Mouse (Mus musculus): Measurements from ENCODE around the gene Slc17a7. TPM values are rescaled to one million over a fixed set of nuclear protein-coding genes. Genes with fewer than 3 reads are reported as not detected.

Gene Slc17a7
- polyA plus RNA-seq, 1 experiment from 2014 or later: 0.15 TPM

GRCm38 (mm10) chr7:45198435-45198834 is 34.7 kb downstream of the Slc17a7 start:
- ATAC-seq: peak; percentile 57
- Histone ChIP-seq H3K4me1 (replicated peaks) (no peaks in the 10 kb centered on the region), H3K27ac (no peak overlapping the region), H3K27me3 (replicated peaks) (peaks cover 8% of the 10 kb centered on the region; the same call in 1 of the 2 replicates), H3K4me3 (replicated peaks) (no peak overlapping the region), H3K9ac (no peak overlapping the region), H3K4me2 (replicated peaks) (no peak overlapping the region), H3K36me3 (no peaks in the 10 kb centered on the region), H3K9me3 (no peaks in the 10 kb centered on the region)
- 17% methylated on average over 5 of the region's 5 CpGs for WGBS

GRCm38 (mm10) chr7:45198961-45199360 is 35.2 kb downstream of the Slc17a7 start:
- ATAC-seq: no peak
- WGBS: 81% methylated on average over 11 of the region's 11 CpGs
- Histone ChIP-seq H3K27ac (no peak overlapping the region), H3K9me3 (no peaks in the 10 kb centered on the region), H3K4me3 (replicated peaks) (no peak overlapping the region), H3K4me1 (replicated peaks) (no peaks in the 10 kb centered on the region), H3K27me3 (replicated peaks) (peaks cover 8% of the 10 kb centered on the region; the same call in 1 of the 2 replicates), H3K4me2 (replicated peaks) (no peak overlapping the region), H3K36me3 (no peaks in the 10 kb centered on the region), H3K9ac (no peak overlapping the region)

- Histone ChIP-seq H3K9me3 (no peaks in the 10 kb centered on the region), H3K36me3 (no peaks in the 10 kb centered on the region), H3K27ac (no peak overlapping the region), H3K4me1 (replicated peaks) (no peaks in the 10 kb centered on the region), H3K9ac (no peak overlapping the region), H3K4me2 (replicated peaks) (no peak overlapping the region), H3K27me3 (replicated peaks) (0 out of 2 replicates have a peak, but pooled peaks cover 6% of the 10 kb centered on the region), H3K4me3 (replicated peaks) (no peak overlapping the region)
- WGBS: 34% methylated on average over 10 of the region's 10 CpGs
- ATAC-seq: no peak
These were observed 38.9 kb downstream of the Slc17a7 start for GRCm38 (mm10) chr7:45202654-45203053.

- Histone ChIP-seq H3K4me1 (replicated peaks) (no peaks in the 10 kb centered on the region), H3K9me3 (no peaks in the 10 kb centered on the region), H3K4me2 (replicated peaks) (peak within 1 kb of the TSS; percentile 68), H3K9ac (peak within 1 kb of the TSS; percentile 28), H3K36me3 (no peaks in the 10 kb centered on the region), H3K27me3 (replicated peaks) (0 out of 2 replicates have a peak, but pooled peaks cover 6% of the 10 kb centered on the region), H3K4me3 (replicated peaks) (peak within 1 kb of the TSS; percentile 43), H3K27ac (no peak within 1 kb of the TSS)
- ATAC-seq: peak; percentile 95
- 8% methylated on average over 44 of the region's 44 CpGs for WGBS
These were observed 40.8 kb downstream of the Slc17a7 start, which contains the start of gene Ccdc155 for GRCm38 (mm10) chr7:45204380-45205143. TSS of gene Ccdc155 (minus strand) at chr7:45204892.

DNA sequence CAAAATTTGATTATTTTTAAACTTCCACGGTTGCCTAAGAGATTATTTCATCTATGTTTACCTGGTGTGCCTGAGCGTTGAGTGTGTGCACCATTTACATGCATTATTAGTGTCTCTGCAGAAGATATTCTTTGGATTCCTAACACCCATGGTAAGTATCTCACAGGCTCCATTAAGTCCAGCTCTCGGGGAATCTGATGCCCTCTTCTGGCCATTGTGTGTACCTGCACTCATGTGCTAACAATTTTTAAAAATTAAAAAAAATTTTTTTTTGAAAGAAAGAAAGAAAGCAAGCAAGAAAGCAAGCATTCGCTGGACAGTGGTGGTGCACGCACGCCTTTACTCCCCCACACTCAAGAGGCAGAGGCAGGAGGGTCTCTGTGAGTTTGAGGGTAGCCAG is 44.5 kb downstream of the Slc17a7 start:
- no peak for ATAC-seq
- Histone ChIP-seq H3K27ac (no peak overlapping the region), H3K27me3 (replicated peaks) (peaks cover 10% of the 10 kb centered on the region), H3K4me2 (replicated peaks) (no peak overlapping the region), H3K4me1 (replicated peaks) (peaks cover 6% of the 10 kb centered on the region; the same call in 1 of the 2 replicates), H3K9me3 (no peaks in the 10 kb centered on the region), H3K4me3 (replicated peaks) (no peak overlapping the region), H3K9ac (no peak overlapping the region), H3K36me3 (no peaks in the 10 kb centered on the region)
- 76% methylated on average over 6 of the region's 6 CpGs for WGBS

- no peak overlapping the region for H3K4me3 ChIP-seq (replicated peaks)
- no peaks in the 10 kb centered on the region for H3K9me3 ChIP-seq
- peaks cover 6% of the 10 kb centered on the region; the same call in 1 of the 2 replicates for H3K4me1 ChIP-seq (replicated peaks)
- no peaks in the 10 kb centered on the region for H3K36me3 ChIP-seq
- ATAC-seq: no peak
- H3K27ac ChIP-seq: no peak overlapping the region
- H3K4me2 ChIP-seq (replicated peaks): no peak overlapping the region
- H3K9ac ChIP-seq: no peak overlapping the region
- WGBS: 58% methylated on average over 10 of the region's 10 CpGs
- peaks cover 10% of the 10 kb centered on the region for H3K27me3 ChIP-seq (replicated peaks)
These were observed 47.3 kb downstream of the Slc17a7 start for GRCm38 (mm10) chr7:45211070-45211469.

DNA sequence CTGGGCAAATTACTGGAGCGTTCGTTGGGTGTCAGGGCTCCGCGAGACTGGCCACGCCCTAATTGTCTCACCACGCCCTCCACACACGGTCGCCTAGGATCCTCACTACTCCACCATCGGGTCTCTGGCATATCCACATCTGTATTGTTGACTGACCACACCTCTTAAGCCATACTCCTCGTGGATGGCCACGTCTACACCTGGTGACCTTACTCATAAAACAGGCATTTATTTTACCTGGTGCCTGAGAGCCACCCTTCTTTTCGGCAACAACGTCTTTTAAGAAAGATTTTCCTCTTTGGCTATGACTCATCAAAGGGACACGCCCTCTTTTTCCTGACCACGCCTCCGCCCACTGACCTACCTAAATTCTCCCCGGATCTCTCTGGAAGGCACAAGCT is 48.1 kb downstream of the Slc17a7 start, which contains the start of gene Dkkl1:
Dkkl1 (minus strand) TSS at position 297 of the 401 bp plus-strand sequence.
- Histone ChIP-seq H3K4me1 (replicated peaks) (peaks cover 6% of the 10 kb centered on the region), H3K4me2 (replicated peaks) (peak within 1 kb of the TSS; percentile 41), H3K9ac (no peak within 1 kb of the TSS), H3K9me3 (no peaks in the 10 kb centered on the region), H3K36me3 (no peaks in the 10 kb centered on the region), H3K27ac (no peak within 1 kb of the TSS), H3K27me3 (replicated peaks) (peaks cover 10% of the 10 kb centered on the region), H3K4me3 (replicated peaks) (no peak within 1 kb of the TSS; the same call in 1 of the 2 replicates)
- ATAC-seq: no peak
- WGBS: 4% methylated on average over 17 of the region's 17 CpGs

- no peaks in the 10 kb centered on the region for H3K36me3 ChIP-seq
- no peak for ATAC-seq
- no peak overlapping the region for H3K4me2 ChIP-seq (replicated peaks)
- H3K4me1 ChIP-seq (replicated peaks): peaks cover 11% of the 10 kb centered on the region
- no peak overlapping the region for H3K27ac ChIP-seq
- H3K27me3 ChIP-seq (replicated peaks): peaks cover 10% of the 10 kb centered on the region
- H3K9me3 ChIP-seq: no peaks in the 10 kb centered on the region
- H3K9ac ChIP-seq: no peak overlapping the region
- H3K4me3 ChIP-seq (replicated peaks): no peak overlapping the region
- 74% methylated on average over 7 of the region's 7 CpGs for WGBS
These were observed 48.6 kb downstream of the Slc17a7 start for GRCm38 (mm10) chr7:45212356-45212755.

DNA sequence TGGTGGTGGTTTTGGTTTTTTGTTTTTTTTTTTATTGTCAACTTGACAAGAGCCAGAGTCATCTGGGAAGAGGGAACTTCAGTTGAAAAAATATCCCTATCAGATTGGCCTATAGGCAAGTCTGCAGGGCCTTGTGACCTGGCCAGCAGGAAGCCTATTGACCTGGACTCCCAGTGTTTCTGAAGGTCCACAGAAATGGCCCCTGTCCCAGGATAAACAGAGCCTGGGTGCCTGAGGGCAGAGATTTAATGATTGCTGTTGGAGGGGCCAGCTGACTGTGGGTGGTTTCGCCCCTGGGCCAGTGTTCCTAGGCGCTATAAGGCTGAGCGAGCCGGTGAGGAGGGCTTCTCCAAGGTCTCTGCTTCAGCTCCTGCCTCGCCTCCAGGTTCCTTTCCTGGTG is 50.0 kb downstream of the Slc17a7 start:
- no peaks in the 10 kb centered on the region for H3K36me3 ChIP-seq
- 67% methylated on average over 5 of the region's 5 CpGs for WGBS
- ATAC-seq: no peak

GRCm38 (mm10) chr7:45215673-45216441 is 52.1 kb downstream of the Slc17a7 start, which contains the start of gene Tead2:
TSS of gene Tead2 (plus strand) at chr7:45215753.
- H3K9ac ChIP-seq: peak within 1 kb of the TSS; percentile 94
- ATAC-seq: peak; percentile 67
- no peaks in the 10 kb centered on the region for H3K9me3 ChIP-seq
- H3K27me3 ChIP-seq (replicated peaks): peaks cover 10% of the 10 kb centered on the region
- peak within 1 kb of the TSS; percentile 89 for H3K27ac ChIP-seq
- H3K4me3 ChIP-seq (replicated peaks): peak within 1 kb of the TSS; percentile 73
- peaks cover 22% of the 10 kb centered on the region for H3K4me1 ChIP-seq (replicated peaks)
- peak within 1 kb of the TSS; percentile 84 for H3K4me2 ChIP-seq (replicated peaks)
- 1% methylated on average over 54 of the region's 55 CpGs for WGBS
- H3K36me3 ChIP-seq: peaks cover 10% of the 10 kb centered on the region; the same call in 1 of the 2 replicates

More for the DNA sequence above, 50.0 kb downstream of the Slc17a7 start:
- Histone ChIP-seq H3K4me2 (replicated peaks) (no peak overlapping the region), H3K27ac (no peak overlapping the region), H3K4me1 (replicated peaks) (peaks cover 19% of the 10 kb centered on the region), H3K27me3 (replicated peaks) (peaks cover 10% of the 10 kb centered on the region), H3K9me3 (no peaks in the 10 kb centered on the region), H3K9ac (no peak overlapping the region), H3K4me3 (replicated peaks) (no peak overlapping the region)

- Histone ChIP-seq H3K4me2 (replicated peaks) (peak overlapping the region; percentile 84), H3K27ac (peak overlapping the region; percentile 89), H3K4me3 (replicated peaks) (peak overlapping the region; percentile 73), H3K27me3 (replicated peaks) (peaks cover 2% of the 10 kb centered on the region; the same call in 1 of the 2 replicates), H3K9me3 (no peaks in the 10 kb centered on the region), H3K36me3 (peaks cover 14% of the 10 kb centered on the region; the same call in 1 of the 2 replicates), H3K4me1 (replicated peaks) (peaks cover 19% of the 10 kb centered on the region), H3K9ac (peak overlapping the region; percentile 94)
- WGBS: 2% methylated on average over 13 of the region's 13 CpGs
- peak; percentile 85 for ATAC-seq
These were observed 52.9 kb downstream of the Slc17a7 start for GRCm38 (mm10) chr7:45216442-45217183.

All from intestine, embryonic 15.5 days (tissue).